Mouse (Mus musculus) brain, adult 2 months (tissue): Measurements from ENCODE around the gene Nxn.

Experiments
- DNase-seq: peaks from one replicate; pipeline ENCODE4 v3.0.0; 2011; ENCODE audit warnings: low read depth, low spot score

Gene Nxn

DNA sequence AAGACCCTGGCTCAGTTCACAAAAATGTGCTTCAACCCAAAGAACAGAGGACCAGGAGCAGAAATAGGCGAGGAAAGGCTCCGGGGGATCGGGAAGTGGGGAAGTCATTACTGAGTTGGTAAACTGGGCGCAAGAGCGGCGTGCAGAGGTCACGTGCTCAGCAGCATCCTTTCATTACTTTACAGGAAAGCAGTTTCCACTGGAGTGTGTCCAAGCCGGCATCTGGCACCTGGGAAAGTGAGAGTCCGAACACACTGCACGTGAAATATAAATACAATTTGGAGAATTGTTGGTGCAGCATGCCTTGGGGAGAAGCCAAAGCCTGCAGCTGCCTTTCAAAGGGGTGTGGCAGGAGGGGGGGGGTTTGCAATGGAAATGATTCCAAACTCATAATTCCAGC lies 2.5 kb upstream of the Nxn start:
- DNase-seq: no peak

DNA sequence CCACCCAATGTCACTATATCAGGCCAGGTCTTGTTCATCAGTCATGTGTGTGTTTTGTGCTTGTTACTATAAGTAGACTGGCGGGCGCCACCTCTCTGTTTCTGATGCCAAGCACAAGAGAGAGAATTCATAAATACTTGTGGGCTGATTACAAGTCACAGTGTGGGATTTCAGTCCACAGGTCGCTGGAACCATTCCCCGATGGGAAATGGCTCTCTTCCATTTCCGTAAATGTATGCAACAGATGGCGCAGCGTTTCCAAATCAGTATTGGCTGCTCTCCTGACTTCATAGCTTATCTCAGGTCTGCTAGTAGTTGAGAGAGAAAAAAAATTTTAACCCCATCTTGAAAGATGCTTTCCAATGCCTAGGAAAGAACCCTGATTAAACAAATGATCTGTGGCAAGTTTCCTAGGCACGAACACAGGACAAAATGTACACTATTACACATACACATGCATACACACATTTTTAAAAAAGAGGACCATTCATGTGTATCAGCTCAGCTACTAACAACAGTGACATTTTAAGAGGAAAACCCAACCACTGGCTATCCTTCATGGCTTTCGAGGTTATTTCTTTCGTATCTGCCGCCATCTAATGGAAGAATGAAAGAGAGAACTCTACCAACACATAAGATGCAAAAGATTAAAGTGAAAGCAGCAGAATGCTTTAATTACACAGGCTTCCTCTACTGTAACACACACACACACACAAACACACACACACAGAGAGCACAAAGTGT lies 819 bp upstream of the Nxn start:
- DNase-seq: peak; percentile 85

DNA sequence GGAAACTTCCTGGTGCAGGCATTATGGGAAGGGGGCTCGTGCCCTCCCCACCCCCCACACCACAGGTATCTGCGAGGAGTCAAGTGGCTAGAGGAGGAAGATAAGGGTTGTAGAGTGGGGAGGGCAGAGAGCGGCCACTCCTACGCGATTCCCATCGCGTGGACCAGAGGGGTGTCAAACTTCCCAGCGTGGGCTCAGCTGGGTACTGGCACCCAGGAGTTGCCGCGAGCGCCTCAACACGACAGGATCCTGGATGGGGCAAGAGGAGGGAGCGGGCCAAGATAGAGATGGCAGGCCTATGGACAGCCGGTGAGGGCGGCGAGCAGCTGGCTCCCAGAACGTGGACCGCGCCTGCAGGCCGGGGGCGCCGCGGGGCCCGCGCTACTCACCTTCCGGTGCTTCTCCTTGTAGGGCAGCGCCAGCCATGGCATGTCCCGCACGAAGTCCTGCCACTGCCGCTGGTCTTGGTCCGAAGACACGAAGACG lies 585 bp downstream of the Nxn start:
- DNase-seq: no peak

DNA sequence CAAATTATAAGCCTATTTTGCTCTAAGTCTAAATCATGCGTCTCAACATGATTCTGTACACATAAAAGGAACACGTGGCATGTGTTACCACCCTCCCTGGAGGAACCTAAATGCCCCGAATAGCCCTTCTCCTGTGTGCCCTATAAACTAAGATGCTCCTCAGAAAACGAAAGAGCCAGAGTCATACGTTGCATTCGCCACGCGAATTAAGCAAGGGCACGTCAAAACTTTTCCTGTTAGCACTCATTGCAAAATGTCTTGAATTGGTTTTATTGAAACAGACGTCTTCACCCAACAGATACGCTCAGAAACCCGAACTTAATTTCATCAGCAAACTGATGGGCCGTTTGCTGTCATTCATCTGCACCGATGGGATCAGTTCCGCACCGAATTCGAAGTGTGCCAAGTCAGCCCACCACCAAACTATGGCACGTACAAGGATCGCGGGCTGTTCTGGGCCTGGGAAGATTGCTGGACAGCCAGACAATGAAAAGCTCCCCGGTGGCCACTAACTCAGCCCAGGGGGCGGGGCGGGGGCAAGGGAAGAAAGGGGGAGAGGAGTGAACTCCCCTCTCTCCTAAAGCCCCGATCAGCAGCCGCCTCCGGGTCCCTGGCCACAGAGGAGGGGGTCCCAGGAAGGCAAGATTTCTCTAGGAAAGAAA lies 1.2 kb downstream of the Nxn start:
- DNase-seq: no peak

DNA sequence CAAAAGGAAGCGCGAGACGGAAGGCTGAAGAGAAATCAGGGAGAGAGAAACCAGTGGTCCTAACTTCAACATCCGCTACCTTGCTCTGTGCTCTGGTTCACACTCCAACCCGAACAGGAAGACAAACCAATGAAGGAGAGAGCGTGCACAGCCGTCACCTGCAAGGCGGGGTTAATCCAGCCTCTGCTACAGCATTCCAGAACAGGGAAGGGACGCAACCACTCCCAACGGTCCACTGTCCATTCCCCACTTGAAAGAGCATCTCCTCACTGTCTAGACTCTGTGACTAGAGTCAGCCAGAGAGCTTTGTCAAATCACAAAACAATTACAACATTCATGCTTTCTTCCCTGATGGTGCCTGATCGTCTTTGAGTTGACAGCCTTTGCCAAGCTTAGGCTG lies 5.9 kb downstream of the Nxn start:
- DNase-seq: no peak

DNA sequence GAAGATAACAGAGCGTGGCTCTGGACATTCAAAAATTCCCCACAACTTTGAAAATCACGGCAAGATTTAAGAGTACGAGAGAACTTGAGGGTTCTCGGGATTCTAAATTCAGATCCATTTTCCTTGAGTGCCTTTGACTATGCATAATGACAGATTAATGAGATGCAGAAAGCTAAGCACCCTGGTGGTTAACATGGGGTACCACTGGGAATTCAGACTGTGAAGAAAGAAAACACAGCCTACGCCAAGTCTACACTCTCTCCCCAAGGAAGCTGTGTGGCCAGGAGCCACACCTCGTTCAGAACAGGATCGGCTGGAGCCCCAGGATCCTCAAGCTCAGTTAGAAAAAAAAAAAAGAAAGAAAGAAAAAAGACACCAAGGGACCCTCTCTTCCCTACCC lies 6.4 kb downstream of the Nxn start:
- DNase-seq: no peak

DNA sequence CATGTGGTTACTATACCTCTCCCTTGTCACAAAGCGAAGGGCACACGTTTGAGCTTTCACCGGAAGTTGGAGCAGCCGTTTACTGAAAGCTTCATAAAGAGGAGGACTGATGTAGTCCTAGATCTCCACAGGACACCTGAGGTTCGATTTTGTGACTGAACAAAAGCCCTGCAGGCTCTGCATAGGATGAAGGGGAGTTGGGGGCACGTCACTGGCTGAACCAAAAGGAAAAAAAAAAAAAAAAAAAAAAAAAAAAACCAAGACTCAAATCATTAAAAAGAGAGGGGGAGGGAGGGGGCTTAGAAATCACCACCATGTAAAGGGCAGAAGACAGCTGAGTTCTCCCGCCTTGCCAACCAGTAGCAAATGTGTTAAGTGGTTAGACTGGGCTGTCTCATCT lies 10.2 kb downstream of the Nxn start:
- DNase-seq: no peak

DNA sequence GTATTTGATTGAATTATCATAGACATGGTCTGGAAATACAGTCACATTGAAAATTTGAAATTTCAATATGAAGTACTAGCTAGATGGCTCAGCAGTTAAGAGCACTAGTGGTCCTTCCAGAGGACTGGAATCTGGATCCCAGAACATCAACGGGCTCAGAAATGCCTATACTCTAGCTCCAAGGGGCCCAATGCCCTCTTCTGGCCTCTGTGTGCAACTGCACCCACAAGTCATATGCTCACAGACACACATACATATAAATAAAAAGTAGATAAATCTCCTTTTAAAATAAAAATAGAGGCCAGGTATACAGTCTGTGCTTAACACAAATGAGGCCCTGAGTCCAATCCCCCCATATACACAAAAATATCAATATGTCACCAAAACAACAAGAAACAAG lies 11.8 kb downstream of the Nxn start:
- DNase-seq: no peak

DNA sequence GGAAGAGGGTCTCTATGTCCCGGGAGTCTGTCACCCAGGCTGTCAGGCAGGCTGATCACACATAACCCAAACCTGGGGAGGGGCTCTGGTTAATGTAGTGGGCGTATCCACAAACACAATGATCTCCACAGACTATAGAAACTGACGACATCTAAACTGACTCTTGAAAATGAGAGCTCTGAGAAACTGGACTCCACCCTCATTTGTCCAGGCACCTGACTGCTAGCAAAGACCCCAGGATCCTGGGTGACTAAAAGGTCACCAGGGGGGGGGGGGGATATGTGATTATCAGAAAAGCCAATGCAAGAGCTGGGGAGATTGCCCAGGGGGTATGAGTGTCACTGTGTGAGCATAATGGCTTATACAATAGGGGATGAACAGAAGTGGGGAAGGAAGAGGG lies 13.2 kb downstream of the Nxn start:
- no peak for DNase-seq

DNA sequence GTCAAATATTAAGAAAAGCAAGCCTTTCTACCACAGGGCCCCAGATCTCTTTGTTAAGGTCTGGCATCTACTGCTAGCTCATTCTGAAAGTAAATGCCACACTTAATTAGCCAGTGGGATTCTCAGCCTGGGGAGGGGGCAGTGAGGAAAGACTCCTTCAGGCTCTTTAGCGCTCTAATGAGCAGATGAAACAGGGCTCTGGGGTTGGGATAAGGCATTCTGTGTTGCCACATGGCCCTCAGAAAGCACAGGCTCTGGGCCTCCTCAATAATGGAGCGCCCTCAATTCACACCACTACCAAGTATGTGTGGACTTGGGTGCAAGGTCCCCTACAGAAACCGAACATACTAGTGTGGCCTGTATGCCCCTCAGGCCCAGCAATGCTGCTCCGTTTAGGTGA lies 13.9 kb downstream of the Nxn start:
- DNase-seq: no peak

DNA sequence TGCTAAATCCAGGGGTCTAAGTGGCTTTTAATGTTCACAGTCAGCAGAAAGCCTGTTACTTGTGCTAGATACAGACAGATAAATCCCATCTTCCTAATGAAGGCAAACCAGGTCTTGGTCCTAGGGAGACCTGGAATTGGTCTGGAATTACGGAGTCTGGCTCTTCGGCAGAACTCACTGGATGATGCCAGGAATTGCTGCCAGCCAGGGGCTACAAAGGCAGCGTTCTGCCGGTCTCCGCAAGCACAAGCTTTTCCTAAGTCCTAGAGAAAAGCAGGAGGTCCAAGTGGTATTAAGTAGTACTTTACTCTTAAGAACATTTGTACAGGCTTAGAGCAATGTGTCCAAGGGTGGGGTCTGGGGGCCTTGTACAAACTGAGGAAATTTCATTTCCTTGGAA lies 14.6 kb downstream of the Nxn start:
- DNase-seq: peak; percentile 36

DNA sequence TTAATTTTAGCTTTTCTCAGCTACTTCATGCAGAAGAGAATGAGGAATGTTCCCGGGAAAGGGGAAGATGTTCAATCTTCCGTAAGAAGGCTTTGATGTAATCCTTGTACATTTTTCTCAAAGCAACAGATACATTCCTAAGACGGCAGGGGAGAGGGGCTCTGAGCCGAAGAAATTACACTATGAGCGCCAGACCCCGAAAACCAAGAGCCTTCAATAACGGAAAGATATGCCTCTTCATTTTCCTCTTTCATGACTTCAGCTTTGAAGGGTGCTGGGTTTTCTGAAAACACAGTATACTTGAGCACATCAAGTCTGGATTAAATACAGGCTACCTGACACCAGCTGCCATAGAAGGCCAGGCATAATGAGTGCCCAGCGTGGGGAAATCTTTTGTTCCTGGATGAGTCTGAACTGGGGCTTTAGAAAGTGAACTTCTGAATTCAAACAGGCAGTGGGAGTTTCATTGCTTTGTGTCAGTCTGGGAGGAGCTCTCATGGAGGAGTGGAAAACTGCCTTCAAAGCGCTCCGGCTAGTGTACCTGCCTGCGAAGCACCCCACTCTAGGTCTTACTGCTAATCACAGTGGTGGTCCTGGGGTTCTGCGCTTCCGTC lies 16.1 kb downstream of the Nxn start:
- DNase-seq: no peak

DNA sequence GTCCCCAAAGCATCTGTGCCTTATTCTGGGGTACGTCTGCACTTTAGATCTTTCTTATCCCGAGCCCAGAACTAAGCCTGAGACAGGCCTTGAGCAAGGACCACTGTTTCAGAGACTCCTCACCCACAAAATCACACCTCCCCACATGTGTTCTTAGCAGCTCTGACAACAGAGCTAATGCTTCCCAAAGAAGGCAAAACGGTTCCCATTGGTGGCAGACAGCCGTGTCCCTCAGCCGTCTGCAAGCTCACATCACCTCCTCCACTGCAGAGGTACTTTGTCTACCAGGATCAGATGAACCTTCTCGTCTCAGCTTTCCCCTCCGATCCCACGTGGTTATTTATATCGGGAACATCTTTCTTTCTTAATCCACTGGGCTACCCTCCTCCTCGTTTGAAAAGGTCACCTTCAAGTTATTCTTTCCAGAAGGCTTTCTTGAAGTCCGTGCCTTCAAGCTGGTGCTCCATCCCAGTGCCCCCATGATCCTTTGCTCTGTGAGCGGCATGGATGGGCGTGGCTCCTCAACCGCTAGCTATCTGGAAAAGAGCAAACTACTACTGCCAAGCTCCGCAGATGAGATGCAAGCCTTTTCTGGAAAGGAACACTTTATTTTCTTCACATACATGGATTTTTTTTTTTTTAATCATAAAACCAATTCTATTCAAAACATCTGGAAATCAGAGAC lies 17.6 kb downstream of the Nxn start:
- DNase-seq: peak; percentile 61

DNA sequence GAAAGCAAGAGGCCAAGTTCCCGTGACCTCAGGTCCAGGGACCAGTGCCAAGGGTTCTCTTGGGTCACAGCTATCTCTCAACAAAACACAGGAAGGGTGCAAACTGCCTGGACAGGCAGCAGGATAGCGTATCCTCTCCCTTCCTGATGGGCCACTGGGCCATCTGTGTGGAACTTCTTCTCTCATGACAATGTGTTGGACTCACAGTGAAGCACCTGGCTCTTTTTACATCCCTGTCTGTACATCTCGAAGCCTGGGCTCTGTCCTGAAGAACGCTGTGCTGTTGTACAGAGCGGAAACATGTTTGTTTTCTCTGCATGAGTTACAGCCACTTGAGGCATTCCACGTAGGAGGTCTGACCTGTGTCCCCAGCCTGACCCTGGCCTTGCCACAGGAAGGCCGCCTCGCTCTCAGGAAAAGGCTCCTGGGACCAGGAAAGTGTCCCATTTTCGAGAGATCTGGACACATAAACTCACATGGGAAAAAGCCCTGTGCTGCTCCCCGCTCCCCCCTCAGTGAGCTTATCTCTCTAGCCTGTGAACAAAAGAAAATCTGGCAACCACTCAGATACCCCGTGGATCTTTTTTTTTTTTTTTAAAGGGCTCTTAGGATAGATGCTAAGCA lies 18.9 kb downstream of the Nxn start:
- DNase-seq: no peak

DNA sequence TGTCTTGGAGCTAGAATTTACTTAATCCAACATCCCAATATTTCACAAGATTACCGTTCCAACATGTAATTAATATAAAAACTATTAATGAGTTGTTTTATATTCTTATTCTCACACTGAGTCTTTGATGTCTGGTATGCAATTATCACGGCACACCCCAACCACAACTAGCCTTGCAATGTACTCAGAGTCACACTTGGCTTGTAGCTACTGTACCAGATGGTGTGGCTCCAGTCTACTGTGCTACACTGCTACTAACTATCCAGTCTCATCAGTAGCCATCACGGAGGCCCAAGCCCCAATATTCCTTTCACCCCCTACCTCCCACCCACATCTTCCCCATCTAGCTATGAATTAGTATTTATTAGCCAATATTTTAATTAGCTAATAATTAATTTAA lies 22.5 kb downstream of the Nxn start:
- peak; percentile 34 for DNase-seq

DNA sequence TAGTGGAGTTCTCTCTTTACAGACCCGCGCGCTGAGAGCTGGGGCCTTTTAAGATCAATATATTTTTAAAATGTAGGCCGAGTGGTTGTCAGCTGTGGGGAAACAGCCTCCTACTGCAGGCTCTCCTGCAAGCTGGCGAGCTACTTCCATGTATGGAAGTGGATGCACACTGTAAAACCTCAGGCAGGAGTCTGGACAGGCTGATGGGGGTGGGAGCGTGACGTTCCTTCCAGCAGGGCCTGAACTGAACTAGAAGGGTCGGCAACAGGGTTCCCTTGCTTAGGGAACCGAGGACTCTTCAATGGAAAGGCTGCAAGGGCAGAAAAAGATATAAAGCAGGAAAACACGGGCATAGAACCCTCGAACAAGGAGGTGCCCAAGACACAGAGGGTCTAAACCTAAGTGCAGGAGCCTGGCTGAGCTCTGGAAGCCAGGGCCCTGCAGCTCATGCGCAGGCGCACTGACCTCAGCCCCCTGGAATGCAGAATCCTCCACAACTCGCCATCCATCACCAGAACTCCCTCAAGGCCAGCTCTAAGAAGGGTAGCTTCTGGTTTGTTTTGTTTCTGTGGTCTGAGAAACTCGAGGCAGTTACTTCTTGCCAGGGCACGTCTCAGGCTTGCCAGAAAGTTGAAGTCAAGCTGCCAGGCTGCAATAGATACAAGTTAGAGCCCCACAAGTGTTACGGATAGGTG lies 24.3 kb downstream of the Nxn start:
- peak; percentile 42 for DNase-seq

DNA sequence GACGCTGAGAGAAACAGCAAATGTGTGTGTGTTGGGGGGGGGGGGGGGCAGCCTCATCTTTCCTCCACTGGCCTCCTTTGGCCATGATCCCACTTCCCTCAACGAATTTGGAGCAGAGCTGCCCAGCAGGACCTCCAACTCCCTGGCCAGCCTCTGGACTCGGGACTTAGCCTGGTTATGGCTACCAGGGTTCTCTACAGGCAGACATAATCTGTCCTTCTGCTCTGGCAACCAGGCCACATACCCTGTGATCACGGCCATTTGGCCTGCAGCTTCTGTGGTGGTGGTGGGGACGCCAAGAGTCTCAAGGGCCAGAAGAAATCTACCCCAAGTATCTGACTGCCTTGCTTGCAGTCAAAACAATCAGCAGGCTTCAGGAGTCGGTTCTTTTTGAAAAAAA lies 26.4 kb downstream of the Nxn start:
- peak; percentile 60 for DNase-seq

DNA sequence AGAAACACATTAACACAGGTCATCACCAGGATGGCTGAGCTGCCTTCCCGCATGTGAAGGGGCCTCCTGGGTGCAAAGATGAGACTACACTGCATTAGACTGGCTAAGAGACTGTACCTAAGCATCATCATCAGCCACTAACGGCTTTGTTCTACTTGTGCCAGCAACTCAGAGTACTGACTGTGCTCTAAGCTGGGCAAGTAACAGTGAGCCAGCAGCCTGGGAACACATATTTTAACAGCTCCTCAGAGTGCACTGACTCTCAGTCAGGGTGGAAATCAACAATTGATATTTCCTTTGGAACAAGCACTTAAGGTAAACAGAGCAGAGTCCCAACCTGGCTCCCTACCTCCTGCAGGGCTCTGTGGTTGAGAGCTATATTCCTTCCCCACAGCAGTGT lies 26.8 kb downstream of the Nxn start:
- DNase-seq: peak; percentile 41

DNA sequence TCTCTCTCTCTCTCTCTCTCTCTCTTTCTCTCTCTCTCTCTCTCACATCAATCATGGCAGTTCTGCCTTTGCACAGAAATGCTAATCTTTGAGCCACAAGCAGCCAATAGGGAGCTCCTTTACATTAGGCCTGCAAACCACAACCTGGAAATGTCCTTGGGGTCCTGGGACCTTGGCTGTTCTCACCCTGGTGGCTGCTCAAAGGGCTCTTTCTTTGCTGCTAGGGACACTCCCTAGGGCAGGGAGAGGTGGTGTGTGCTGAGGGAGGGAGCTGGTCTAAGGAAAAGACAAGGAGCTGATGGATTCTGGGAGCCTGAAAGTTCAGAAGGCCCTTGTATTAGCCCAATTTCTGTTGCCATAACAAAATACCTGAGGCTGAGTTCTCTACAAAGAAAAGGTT lies 28.4 kb downstream of the Nxn start:
- no peak for DNase-seq

DNA sequence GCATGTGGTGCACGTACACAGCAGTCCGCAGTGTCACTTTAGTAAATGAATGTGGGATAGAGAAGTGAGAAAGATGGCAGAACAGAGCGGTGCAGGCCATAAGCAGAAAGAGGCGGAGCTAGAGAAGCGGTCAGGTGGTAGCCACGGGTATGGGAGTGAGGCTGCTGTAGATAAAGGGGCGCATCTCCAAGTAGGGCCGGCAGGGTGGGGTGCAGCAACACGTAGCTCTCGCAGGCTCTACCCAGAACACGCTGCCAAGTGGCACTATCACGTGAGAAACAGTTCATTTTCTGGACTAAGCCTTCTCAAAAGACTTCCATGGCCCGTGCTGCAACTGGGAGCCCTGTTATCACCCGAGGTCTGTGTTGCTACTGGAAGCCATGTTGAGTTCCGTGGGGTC lies 32.2 kb downstream of the Nxn start:
- no peak for DNase-seq

DNA sequence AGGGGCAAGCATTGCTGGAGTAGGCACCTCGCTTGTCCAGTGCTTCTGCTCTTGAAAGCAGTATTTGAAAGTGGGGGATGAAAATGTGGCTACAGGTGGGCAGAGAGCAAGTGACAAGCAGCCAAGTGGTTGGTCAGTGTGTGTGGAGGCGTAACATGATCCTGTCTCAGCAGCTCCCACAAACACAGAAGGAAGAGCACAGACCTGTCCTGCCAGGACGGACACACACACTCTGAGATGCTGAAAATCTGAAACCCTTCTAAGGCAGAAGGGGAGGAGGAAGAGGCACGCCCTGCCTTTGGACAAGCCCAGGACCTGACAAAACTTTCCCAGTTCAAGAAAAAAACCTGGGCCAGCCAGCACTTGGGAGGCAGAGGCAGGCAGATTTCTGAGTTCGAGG lies 34.9 kb downstream of the Nxn start:
- DNase-seq: no peak
